Mouse (Mus musculus): ENCODE data around the gene Gne. TPM values are rescaled to one million over a fixed set of nuclear protein-coding genes. Genes with fewer than 3 reads are reported as not detected.

The Gne gene
- polyA plus RNA-seq, 1 experiment from 2014 or later: 33.1 TPM

DNA sequence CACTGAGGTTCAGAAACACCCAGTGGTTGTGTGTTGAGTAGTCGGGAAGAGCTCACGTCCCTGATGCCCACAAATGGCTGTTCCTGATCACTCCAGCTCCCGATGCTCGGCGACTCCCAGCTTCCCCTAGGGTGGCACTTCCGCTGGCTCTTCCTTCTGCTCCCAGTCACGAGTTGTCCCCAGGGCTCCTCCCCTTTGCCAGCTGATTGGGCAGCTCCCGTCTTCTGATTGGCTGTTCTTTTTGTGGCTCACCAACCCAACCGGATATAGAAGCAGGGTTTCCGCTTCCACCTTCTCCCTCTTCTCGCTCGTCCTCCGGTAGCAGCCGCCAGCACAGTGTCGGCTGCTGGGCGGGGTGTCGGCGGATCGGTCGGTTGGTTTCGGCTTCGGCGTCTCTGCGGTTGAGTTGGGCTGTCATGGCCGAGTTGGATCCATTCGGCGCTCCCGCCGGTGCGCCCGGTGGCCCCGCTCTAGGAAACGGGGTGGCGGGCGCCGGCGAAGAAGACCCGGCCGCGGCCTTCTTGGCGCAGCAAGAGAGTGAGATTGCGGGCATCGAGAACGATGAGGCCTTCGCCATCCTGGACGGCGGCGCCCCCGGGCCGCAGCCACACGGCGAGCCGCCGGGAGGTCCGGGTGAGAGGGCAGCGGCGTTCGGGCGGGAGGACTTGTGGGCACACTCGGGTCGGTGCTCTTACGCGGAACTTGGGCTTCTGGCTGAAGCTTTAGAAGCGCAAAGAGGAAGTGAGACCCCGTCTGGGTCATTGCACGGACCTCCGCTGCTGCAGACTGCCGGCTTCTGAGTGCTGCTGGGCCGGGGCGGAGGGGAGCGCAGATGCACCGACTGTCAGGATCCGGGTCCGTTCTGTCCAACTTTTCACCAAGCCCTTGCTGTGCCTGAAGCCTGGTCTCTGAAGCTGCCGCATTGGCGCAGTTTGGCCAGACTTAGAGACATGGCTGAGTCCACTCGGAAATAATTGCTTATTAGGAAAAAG is 71.3 kb downstream of the Gne start:
- TF ChIP-seq EP300 (IDR thresholded peaks at IDR 0.05) (no peak), CTCF (IDR thresholded peaks at IDR 0.05) (no peak)

DNA sequence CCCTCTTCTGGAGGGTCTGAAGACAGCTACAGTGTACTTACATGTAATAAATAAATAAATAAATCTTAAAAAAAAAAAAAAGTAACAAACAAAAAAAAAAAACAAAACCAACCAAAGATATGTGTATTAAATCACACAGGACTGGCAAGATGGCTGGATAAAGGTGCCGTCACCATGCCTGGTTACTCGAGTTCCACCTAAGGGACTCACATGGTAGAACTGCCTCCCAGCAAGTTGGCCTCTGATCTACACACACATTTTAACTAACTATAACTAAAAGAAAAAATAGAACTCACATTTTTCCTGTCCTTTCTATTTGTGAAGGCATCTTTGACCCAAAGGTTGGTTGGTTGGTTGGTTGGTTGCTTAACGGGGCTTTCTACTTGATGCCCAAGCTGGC is 72.2 kb downstream of the Gne start:
- Histone ChIP-seq H3K36me3 (ENCODE audit: insufficient read depth, low read length) (no peaks in the 10 kb centered on the region), H3K27me3 (replicated peaks; ENCODE audit: insufficient read depth, low read length) (no peaks in the 10 kb centered on the region), H3K4me1 (ENCODE audit: insufficient read depth, low read depth, low read length) (peaks cover 8% of the 10 kb centered on the region; the same call in 1 of the 2 replicates), H3K4me2 (replicated peaks; ENCODE audit: low read depth, low read length) (peak overlapping the region; percentile 79), H3K4me3 (ENCODE audit: low read depth, low read length) (peak overlapping the region; percentile 96), H3K27ac (ENCODE audit: low read length) (peak overlapping the region; percentile 68), H3K9me3 (ENCODE audit: low read length) (no peaks in the 10 kb centered on the region), H3K9ac (replicated peaks; ENCODE audit: low read depth) (peak overlapping the region; percentile 36)
- no peak for DNase-seq (ENCODE audit: low spot score)
- 81% methylated on average over 3 of the region's 3 CpGs for WGBS
- no peak for ATAC-seq
- TF ChIP-seq CTCF (IDR thresholded peaks at IDR 0.05): no peak

More for the DNA sequence above, 71.3 kb downstream of the Gne start:
- peak overlapping the region; percentile 96 for H3K4me3 ChIP-seq (ENCODE audit: low read depth, low read length)
- peak overlapping the region; percentile 86 for H3K27ac ChIP-seq (ENCODE audit: low read length)
- no peaks in the 10 kb centered on the region for H3K9me3 ChIP-seq (ENCODE audit: low read length)
- ATAC-seq (peak; percentile 100), DNase-seq (ENCODE audit: low spot score) (peak; percentile 99)
- H3K9ac ChIP-seq (replicated peaks; ENCODE audit: low read depth): peak overlapping the region; percentile 89
- no peaks in the 10 kb centered on the region for H3K27me3 ChIP-seq (replicated peaks; ENCODE audit: insufficient read depth, low read length)
- peak overlapping the region; percentile 79 for H3K4me2 ChIP-seq (replicated peaks; ENCODE audit: low read depth, low read length)
- H3K4me1 ChIP-seq (ENCODE audit: insufficient read depth, low read depth, low read length): peaks cover 8% of the 10 kb centered on the region; the same call in 1 of the 2 replicates
- no peaks in the 10 kb centered on the region for H3K36me3 ChIP-seq (ENCODE audit: insufficient read depth, low read length)
- WGBS: 2% methylated on average over 72 of the region's 77 CpGs

DNA sequence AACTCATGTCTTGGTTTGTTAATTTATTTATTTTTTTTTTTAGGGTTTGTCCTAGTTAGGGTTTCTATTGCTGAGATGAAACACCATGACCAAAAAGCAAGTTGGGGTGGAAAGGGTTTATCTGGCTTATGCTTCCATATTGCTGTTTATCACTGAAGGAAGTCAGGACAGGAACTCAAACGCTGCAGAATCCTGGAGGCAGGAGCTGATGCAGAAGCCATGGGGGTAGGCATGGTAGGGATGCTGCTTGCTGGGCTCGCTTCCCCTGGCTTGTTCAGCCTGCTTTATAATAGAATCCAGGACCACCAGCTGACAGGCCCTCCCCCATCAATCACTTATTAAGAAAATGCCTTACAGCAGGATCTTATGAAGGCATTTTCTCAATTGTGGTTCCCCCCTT is 73.1 kb downstream of the Gne start:
- H3K4me2 ChIP-seq (replicated peaks; ENCODE audit: low read depth, low read length): no peak overlapping the region
- TF ChIP-seq EP300 (IDR thresholded peaks at IDR 0.05): no peak
- TF ChIP-seq CTCF (IDR thresholded peaks at IDR 0.05): no peak
- no peaks in the 10 kb centered on the region for H3K9me3 ChIP-seq (ENCODE audit: low read length)
- H3K36me3 ChIP-seq (ENCODE audit: insufficient read depth, low read length): no peaks in the 10 kb centered on the region
- H3K9ac ChIP-seq (replicated peaks; ENCODE audit: low read depth): no peak overlapping the region
- no peak overlapping the region for H3K27ac ChIP-seq (ENCODE audit: low read length)
- no peak for DNase-seq (ENCODE audit: low spot score)
- 48% methylated on average over 2 of the region's 2 CpGs for WGBS
- peaks cover 8% of the 10 kb centered on the region; the same call in 1 of the 2 replicates for H3K4me1 ChIP-seq (ENCODE audit: insufficient read depth, low read depth, low read length)
- ATAC-seq: no peak
- H3K27me3 ChIP-seq (replicated peaks; ENCODE audit: insufficient read depth, low read length): no peaks in the 10 kb centered on the region
- no peak overlapping the region for H3K4me3 ChIP-seq (ENCODE audit: low read depth, low read length)

DNA sequence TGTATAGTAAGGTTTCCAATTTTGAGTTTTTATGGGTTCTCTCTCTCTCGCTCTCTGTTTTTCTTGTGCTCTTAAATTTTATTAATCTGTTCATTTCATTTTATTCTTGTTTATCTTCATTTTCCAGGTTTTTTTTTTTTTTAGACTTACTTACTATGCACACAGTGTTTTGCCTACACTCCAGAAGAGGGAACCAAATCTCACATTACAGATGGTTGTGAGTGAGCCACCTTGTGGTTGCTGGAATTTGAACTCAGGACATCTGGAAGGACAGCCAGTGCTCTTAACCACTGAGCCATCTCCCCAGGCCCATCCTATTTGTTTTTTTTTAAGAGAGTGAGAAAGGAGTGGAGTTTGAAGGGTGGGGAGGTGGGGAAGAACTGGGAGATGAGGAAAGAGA is 73.8 kb downstream of the Gne start:
- TF ChIP-seq CTCF (IDR thresholded peaks at IDR 0.05) (peak; percentile 23), EP300 (IDR thresholded peaks at IDR 0.05) (no peak)
- Histone ChIP-seq H3K9me3 (ENCODE audit: low read length) (no peaks in the 10 kb centered on the region), H3K36me3 (ENCODE audit: insufficient read depth, low read length) (no peaks in the 10 kb centered on the region), H3K4me3 (ENCODE audit: low read depth, low read length) (no peak overlapping the region), H3K27me3 (replicated peaks; ENCODE audit: insufficient read depth, low read length) (no peaks in the 10 kb centered on the region), H3K4me1 (ENCODE audit: insufficient read depth, low read depth, low read length) (peaks cover 8% of the 10 kb centered on the region; the same call in 1 of the 2 replicates), H3K27ac (ENCODE audit: low read length) (no peak overlapping the region), H3K9ac (replicated peaks; ENCODE audit: low read depth) (no peak overlapping the region), H3K4me2 (replicated peaks; ENCODE audit: low read depth, low read length) (no peak overlapping the region)
- ATAC-seq (no peak), DNase-seq (ENCODE audit: low spot score) (no peak)
- WGBS: 100% methylated on average over 1 of the region's 1 CpGs

DNA sequence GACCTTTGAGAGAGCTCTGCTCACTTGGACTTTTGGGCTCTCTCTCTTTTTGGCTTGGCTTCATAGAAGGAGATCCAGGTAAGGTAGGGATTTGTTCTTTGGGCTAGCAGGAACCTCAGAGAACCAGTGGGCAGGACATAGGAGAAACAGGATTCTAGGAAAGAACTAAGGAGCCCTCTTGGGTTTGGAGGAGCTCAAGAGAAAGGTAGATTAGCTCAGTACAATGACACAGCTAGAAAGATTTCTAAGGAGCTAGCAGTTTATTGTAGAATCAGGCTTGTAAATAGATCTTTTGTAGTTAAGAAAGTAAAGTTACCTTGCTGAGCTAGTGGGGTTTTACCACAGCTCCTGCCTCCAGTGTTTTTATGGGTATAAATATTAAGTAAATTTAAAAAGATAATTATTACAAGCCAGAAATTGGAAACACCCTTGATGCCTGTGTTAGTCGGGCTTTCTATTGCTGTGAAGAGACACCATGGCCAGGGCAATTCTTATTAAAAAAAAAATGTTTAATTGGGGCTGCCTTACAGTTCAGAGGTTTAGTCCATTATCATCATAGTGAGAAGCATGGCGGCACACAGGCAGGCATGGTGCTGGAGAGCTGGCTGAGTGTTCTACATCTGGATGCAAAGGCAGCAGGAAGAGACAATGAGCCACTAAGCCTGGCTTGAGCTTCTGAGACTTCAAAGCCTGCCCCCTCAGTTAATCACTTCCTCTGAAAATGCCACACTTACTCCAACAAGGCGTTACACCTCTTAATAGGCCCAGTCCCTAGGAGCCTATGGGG is 79.2 kb downstream of the Gne start:
- Histone ChIP-seq H3K27me3 (replicated peaks; ENCODE audit: insufficient read depth, low read length) (no peaks in the 10 kb centered on the region), H3K4me2 (replicated peaks; ENCODE audit: low read depth, low read length) (no peak overlapping the region), H3K4me3 (ENCODE audit: low read depth, low read length) (no peak overlapping the region), H3K9ac (replicated peaks; ENCODE audit: low read depth) (no peak overlapping the region), H3K27ac (ENCODE audit: low read length) (no peak overlapping the region), H3K4me1 (ENCODE audit: insufficient read depth, low read depth, low read length) (no peaks in the 10 kb centered on the region), H3K36me3 (ENCODE audit: insufficient read depth, low read length) (no peaks in the 10 kb centered on the region), H3K9me3 (ENCODE audit: low read length) (no peaks in the 10 kb centered on the region)
- no peak for DNase-seq (ENCODE audit: low spot score)
- 75% methylated on average over 3 of the region's 3 CpGs for WGBS
- TF ChIP-seq EP300 (IDR thresholded peaks at IDR 0.05): no peak
- TF ChIP-seq CTCF (IDR thresholded peaks at IDR 0.05): no peak
- no peak for ATAC-seq

DNA sequence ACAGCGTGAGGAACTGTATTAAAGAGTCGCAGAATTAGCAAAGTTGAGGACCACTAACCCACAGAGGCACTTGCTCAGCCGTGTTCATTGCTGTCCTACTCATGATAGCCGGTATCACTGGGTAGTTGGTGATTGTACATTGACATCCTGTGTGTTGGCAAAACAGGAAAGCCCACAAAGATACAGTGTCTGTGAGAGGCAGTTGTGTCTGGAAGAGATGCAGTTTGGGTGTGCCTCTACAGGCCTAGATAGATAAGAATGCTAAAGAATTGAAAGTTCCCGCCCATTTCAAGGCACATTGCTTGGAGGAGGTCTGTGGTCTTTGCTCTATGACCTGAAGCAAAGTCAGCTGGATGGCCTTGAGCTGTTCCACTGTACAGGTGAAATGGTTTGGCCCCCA is 79.9 kb downstream of the Gne start, which contains the start of gene Clta:
Clta (plus strand) TSS at position 327 of the 400 bp plus-strand sequence.
- Histone ChIP-seq H3K4me1 (ENCODE audit: insufficient read depth, low read depth, low read length) (no peaks in the 10 kb centered on the region), H3K4me2 (replicated peaks; ENCODE audit: low read depth, low read length) (no peak within 1 kb of the TSS; the same call in 1 of the 2 replicates), H3K27ac (ENCODE audit: low read length) (no peak within 1 kb of the TSS), H3K4me3 (ENCODE audit: low read depth, low read length) (no peak within 1 kb of the TSS), H3K9me3 (ENCODE audit: low read length) (no peaks in the 10 kb centered on the region), H3K36me3 (ENCODE audit: insufficient read depth, low read length) (no peaks in the 10 kb centered on the region), H3K9ac (replicated peaks; ENCODE audit: low read depth) (no peak within 1 kb of the TSS), H3K27me3 (replicated peaks; ENCODE audit: insufficient read depth, low read length) (no peaks in the 10 kb centered on the region)
- ATAC-seq (peak; percentile 16; the same call in 1 of the 2 replicates), DNase-seq (ENCODE audit: low spot score) (no peak)
- 71% methylated on average over 5 of the region's 5 CpGs for WGBS
- TF ChIP-seq CTCF (IDR thresholded peaks at IDR 0.05) (no peak), EP300 (IDR thresholded peaks at IDR 0.05) (no peak)
